Mouse (Mus musculus): Measurements from ENCODE around the gene Kcna2. TPM values are rescaled to one million over a fixed set of nuclear protein-coding genes. Genes with fewer than 3 reads are reported as not detected.

Kcna2 gene
- polyA plus RNA-seq, 1 experiment from 2014 or later: 0.05 TPM

DNA sequence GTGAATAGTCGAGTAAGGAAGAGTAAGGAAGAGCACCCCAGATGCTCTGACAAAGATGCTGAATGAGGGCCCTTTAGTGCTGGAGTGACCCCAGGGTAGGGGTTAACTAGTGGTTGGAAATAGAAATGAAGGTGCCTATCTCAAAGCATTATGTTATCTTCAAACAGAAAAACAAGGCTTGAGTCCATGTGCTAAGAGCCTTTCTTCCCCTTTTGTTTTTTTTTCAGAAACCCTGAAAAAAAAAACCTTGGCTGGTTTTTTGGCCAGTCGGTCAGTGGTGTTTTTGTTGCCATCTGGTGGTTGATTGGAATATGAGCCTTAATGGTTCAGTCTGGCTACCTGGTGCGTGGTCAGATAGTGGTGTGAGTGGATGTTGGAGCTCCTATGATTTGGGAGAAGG is 19.7 kb upstream of the Kcna2 start:
- H3K9me3 ChIP-seq: no peaks in the 10 kb centered on the region
- ATAC-seq (ENCODE audit: extremely low read depth, insufficient number of reproducible peaks, low FRiP score, low TSS enrichment): no peak
- H3K4me2 ChIP-seq: no peak overlapping the region
- WGBS: 23% methylated on average over 3 of the region's 3 CpGs
- H3K27ac ChIP-seq (replicated peaks): no peak overlapping the region
- no peaks in the 10 kb centered on the region for H3K27me3 ChIP-seq (replicated peaks)
- no peak overlapping the region for H3K9ac ChIP-seq
- no peak overlapping the region for H3K4me3 ChIP-seq
- H3K4me1 ChIP-seq: 0 out of 2 replicates have a peak, but pooled peaks cover 4% of the 10 kb centered on the region
- no peaks in the 10 kb centered on the region for H3K36me3 ChIP-seq

DNA sequence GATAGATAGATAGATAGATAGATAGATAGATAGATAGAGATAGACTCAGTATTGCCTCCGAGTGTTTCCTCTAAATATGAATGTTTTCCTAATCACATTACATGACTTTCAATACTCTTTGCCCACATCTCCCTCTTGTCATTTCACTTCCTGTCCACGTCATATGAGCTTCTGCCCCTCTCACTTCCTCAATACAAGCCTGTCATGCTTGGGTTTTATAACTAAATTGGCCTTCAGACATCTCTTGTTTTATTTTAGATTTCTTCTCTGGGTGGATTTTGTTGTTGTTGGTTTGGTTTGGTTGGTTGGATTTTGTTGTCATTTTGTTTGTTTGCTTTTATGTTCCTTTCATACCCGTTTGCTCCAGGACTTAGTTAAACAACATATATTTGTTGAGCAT is 16.4 kb upstream of the Kcna2 start:
- H3K4me3 ChIP-seq: no peak overlapping the region
- no peak overlapping the region for H3K9ac ChIP-seq
- no peak overlapping the region for H3K4me2 ChIP-seq
- no peak for ATAC-seq (ENCODE audit: extremely low read depth, insufficient number of reproducible peaks, low FRiP score, low TSS enrichment)
- no peaks in the 10 kb centered on the region for H3K4me1 ChIP-seq
- no peaks in the 10 kb centered on the region for H3K9me3 ChIP-seq
- WGBS: 79% methylated on average over 3 of the region's 3 CpGs
- H3K27ac ChIP-seq (replicated peaks): no peak overlapping the region
- no peaks in the 10 kb centered on the region for H3K27me3 ChIP-seq (replicated peaks)
- H3K36me3 ChIP-seq: no peaks in the 10 kb centered on the region

DNA sequence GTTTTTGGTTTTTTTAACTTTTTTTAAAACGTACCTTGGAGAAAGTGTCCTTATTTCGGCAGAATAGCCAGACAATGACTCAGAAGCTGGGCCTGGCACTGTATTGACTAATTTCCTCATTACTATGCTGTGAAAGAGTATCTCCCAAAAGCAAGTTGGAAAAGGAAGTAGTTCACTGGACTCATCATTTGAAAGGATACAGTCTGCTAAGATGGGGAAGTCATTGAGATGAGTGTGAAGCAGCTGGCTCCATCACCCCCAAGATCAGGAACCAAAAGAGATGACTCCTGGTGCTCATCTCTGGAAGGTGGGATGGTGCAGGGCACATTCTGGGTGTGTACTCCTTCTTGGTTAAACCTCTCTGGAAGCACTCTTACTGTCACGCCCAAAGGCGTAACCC is 13.5 kb upstream of the Kcna2 start:
- WGBS: 72% methylated on average over 4 of the region's 4 CpGs
- Histone ChIP-seq H3K27ac (replicated peaks) (no peak overlapping the region), H3K36me3 (no peaks in the 10 kb centered on the region), H3K4me1 (no peaks in the 10 kb centered on the region), H3K4me3 (no peak overlapping the region), H3K9ac (no peak overlapping the region), H3K4me2 (no peak overlapping the region), H3K9me3 (no peaks in the 10 kb centered on the region), H3K27me3 (replicated peaks) (peaks cover 13% of the 10 kb centered on the region; the same call in 1 of the 2 replicates)
- no peak for ATAC-seq (ENCODE audit: extremely low read depth, insufficient number of reproducible peaks, low FRiP score, low TSS enrichment)

DNA sequence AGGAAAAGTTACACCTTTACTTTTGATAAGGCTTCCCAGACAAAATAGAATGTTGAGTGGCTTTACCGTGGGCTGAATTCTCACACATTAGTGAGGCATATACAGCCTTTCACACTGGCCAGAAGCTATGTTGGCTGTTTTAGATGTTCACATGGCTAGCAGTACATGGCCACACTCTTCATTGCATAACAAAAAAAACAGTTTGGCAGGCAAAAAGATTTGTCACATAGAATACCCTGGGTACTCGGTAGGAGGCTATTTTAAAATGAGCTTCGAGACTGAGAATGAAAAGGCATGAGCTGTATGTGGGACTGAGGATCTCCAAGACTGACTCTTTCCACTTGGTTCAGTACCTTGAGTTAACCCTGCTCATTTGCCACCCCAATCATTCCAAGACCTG is 12.1 kb upstream of the Kcna2 start:
- H3K4me3 ChIP-seq: no peak overlapping the region
- H3K9me3 ChIP-seq: no peaks in the 10 kb centered on the region
- no peak overlapping the region for H3K9ac ChIP-seq
- H3K27ac ChIP-seq (replicated peaks): no peak overlapping the region
- no peaks in the 10 kb centered on the region for H3K36me3 ChIP-seq
- peaks cover 13% of the 10 kb centered on the region; the same call in 1 of the 2 replicates for H3K27me3 ChIP-seq (replicated peaks)
- no peak overlapping the region for H3K4me2 ChIP-seq
- 68% methylated on average over 3 of the region's 3 CpGs for WGBS
- ATAC-seq (ENCODE audit: extremely low read depth, insufficient number of reproducible peaks, low FRiP score, low TSS enrichment): no peak
- H3K4me1 ChIP-seq: no peaks in the 10 kb centered on the region

DNA sequence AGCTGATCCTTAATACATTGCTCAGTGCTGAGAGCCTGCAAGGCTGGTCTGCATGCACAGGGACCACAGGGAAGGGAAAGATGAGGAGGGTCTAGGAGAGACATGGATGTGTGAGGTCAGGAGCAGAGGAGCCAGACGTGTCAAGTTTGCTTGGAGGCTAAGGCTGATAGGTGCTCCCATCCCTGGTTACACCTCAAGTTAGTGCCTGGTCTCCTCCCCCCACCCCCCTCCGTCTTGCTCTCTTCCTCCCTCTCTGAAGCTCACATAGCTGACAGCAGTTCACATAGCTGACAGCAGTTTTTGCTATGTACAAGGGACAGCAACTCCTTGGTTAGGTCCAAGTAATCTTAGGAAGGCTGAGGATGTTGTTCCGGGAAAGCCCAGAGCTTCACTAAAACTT is 11.5 kb upstream of the Kcna2 start:
- Histone ChIP-seq H3K4me1 (no peaks in the 10 kb centered on the region), H3K4me2 (no peak overlapping the region), H3K27ac (replicated peaks) (no peak overlapping the region), H3K27me3 (replicated peaks) (peaks cover 16% of the 10 kb centered on the region; the same call in 1 of the 2 replicates), H3K36me3 (no peaks in the 10 kb centered on the region), H3K4me3 (no peak overlapping the region), H3K9ac (no peak overlapping the region), H3K9me3 (no peaks in the 10 kb centered on the region)
- ATAC-seq (ENCODE audit: extremely low read depth, insufficient number of reproducible peaks, low FRiP score, low TSS enrichment): no peak
- WGBS: 36% methylated on average over 3 of the region's 3 CpGs

DNA sequence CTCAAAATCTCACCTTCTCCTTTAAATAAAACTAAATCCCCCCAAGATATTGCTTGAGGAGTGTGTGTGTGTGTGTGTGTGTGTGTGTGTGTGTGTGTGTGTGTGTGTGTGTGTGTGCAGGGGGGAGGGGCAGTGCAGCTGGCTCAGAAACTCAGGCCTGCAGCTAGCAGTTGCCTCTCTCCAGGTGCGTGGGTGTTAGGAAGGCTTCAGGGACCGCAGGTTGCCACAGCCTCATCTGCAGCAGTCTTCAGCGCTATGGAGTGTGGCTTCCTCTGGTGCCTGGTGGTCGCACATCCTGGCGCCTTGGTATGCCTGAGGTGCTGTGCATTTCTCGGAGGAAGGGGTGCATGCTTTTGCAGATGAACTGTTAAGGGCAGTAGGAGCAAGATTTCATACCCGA is 10.9 kb upstream of the Kcna2 start:
- 58% methylated on average over 7 of the region's 7 CpGs for WGBS
- Histone ChIP-seq H3K9me3 (no peaks in the 10 kb centered on the region), H3K27ac (replicated peaks) (no peak overlapping the region), H3K4me1 (no peaks in the 10 kb centered on the region), H3K36me3 (no peaks in the 10 kb centered on the region), H3K4me3 (no peak overlapping the region), H3K4me2 (no peak overlapping the region), H3K27me3 (replicated peaks) (peaks cover 20% of the 10 kb centered on the region), H3K9ac (no peak overlapping the region)
- ATAC-seq (ENCODE audit: extremely low read depth, insufficient number of reproducible peaks, low FRiP score, low TSS enrichment): no peak

DNA sequence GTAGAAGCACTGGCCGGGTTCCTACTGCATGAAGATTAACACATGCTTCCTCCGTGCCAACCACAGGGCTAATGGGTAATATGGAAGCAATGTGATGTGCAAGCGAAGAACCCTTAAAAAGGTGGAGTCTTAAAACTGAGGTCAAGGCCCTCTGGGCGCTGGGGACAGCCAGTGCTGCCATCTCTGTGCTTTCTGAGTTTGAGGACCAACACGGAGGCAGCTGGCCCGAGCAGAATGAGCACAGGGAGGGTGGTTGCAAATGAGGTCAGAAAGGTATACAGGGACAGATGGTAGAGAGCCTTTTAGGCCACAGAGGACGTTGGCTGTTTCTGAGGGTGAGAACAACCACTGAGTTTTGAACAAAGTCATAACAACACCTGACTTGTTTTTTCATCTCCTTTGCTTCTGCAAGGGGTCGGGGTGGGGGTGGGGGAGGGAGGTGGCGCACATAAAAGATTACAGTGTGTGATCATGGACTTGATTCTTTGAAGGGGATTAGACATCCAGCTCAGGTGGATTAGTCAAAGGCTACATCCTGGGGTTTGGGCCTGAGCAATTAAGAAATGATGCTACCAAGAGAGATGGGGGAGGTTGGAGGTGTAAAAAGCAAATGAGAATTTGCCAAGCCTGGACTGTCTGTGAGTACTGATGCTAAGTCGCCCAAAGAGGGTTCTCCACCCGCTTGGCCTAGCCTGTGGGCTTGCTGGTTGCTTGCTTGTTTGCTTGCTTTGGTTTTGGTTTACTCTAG is 10.4 kb upstream of the Kcna2 start:
- Histone ChIP-seq H3K27me3 (replicated peaks) (peaks cover 25% of the 10 kb centered on the region), H3K4me1 (no peaks in the 10 kb centered on the region), H3K4me3 (no peak overlapping the region), H3K27ac (replicated peaks) (no peak overlapping the region), H3K9me3 (no peaks in the 10 kb centered on the region), H3K4me2 (no peak overlapping the region), H3K9ac (no peak overlapping the region), H3K36me3 (no peaks in the 10 kb centered on the region)
- 62% methylated on average over 11 of the region's 11 CpGs for whole genome bisulfite sequencing
- no peak for ATAC-seq (ENCODE audit: extremely low read depth, insufficient number of reproducible peaks, low FRiP score, low TSS enrichment)

DNA sequence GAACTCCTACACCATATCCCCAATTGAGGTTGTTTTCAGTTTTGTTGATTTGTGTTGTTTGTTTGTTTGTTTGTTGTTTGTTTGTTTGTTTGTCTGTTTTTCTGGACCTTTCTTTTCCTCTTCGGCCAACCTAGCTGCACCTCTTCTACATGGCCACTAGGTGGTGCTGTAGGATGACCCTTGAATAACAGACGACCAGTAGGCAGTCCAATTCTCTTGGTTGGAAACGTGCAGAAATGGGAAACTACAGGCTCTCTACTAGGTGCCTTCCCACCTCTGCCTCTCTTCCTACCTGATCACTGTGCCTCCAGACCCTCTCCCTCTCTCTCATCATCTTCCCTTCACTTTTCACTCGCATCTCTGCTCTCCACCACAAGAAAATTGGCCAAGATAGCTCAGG is 6.9 kb upstream of the Kcna2 start:
- Histone ChIP-seq H3K4me1 (no peaks in the 10 kb centered on the region), H3K9me3 (no peaks in the 10 kb centered on the region), H3K36me3 (no peaks in the 10 kb centered on the region), H3K27me3 (replicated peaks) (peaks cover 55% of the 10 kb centered on the region), H3K4me3 (no peak overlapping the region), H3K4me2 (no peak overlapping the region), H3K9ac (no peak overlapping the region), H3K27ac (replicated peaks) (no peak overlapping the region)
- ATAC-seq (ENCODE audit: extremely low read depth, insufficient number of reproducible peaks, low FRiP score, low TSS enrichment): no peak
- 5% methylated on average over 4 of the region's 4 CpGs for WGBS

DNA sequence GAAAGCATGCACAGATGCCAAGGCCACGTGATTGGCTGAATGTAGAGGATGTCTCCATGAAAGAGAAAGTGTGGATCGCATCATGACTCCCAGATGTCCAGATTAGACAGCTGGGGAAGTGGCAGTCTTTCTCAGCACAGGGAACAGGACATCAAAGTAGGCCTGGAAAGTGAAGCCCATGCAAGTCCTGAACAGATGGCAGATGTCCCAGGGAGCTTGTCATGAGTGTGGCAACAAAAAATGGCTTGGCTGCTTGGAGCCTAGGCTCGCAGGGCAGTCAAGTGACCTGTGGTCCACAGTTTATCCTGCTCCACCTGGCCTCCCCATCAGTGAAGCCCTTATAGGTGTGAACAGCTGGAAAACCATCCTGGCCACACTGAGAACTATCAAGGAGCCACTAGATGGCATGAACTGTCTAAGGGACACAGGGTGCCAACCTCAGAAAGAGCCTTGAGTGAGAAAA is 4.6 kb upstream of the Kcna2 start:
- Histone ChIP-seq H3K4me3 (no peak overlapping the region), H3K9me3 (no peaks in the 10 kb centered on the region), H3K36me3 (no peaks in the 10 kb centered on the region), H3K27ac (replicated peaks) (no peak overlapping the region), H3K27me3 (replicated peaks) (peaks cover 74% of the 10 kb centered on the region), H3K4me2 (no peak overlapping the region), H3K9ac (no peak overlapping the region), H3K4me1 (peaks cover 8% of the 10 kb centered on the region)
- WGBS: 62% methylated on average over 3 of the region's 3 CpGs
- no peak for ATAC-seq (ENCODE audit: extremely low read depth, insufficient number of reproducible peaks, low FRiP score, low TSS enrichment)

DNA sequence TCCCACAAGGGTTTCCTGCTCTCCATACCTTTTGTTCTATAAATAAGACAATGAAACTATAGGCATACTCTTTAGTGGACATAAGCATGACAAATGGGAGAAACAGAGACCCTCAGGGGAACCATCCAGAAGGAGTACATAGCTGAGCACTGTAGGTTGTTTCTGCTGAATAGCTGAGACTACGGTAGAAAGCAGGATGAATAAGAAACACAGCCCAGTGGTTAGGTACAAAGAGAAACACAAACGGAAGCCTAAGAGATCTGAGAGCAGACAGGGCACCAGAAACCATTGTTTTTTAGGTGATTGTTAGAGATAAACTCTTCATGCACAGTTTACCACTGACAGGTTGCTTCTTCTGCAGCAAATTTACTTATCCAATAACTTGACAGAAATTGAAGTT is 1.1 kb upstream of the Kcna2 start:
- ATAC-seq (ENCODE audit: extremely low read depth, insufficient number of reproducible peaks, low FRiP score, low TSS enrichment): no peak
- Histone ChIP-seq H3K4me1 (peaks cover 18% of the 10 kb centered on the region), H3K27me3 (replicated peaks) (peaks cover 95% of the 10 kb centered on the region), H3K4me3 (no peak overlapping the region), H3K4me2 (no peak overlapping the region), H3K9me3 (no peaks in the 10 kb centered on the region), H3K27ac (replicated peaks) (no peak overlapping the region), H3K9ac (no peak overlapping the region), H3K36me3 (no peaks in the 10 kb centered on the region)
- WGBS: 55% methylated on average over 2 of the region's 2 CpGs

DNA sequence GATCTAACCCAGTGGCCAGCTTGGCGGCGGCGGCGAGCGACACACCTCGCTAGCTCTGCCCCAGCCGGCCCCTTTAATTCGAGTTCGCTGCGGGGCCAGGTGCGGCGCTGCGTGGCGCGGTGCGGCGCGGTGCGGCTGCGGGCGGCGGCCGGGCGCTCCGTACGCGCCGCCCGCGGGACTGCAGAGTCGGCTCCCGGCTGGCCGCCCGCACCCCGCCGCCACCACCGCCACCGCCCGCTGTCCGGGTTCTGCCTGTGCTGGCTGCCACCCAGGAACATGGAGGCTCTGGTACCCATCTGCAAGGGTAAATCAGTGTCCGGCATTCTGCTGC is 475 bp downstream of the Kcna2 start:
- H3K4me2 ChIP-seq: peak overlapping the region; percentile 99
- no peak for ATAC-seq (ENCODE audit: extremely low read depth, insufficient number of reproducible peaks, low FRiP score, low TSS enrichment)
- under 1% methylated on average over 41 of the region's 41 CpGs for WGBS
- no peak overlapping the region for H3K27ac ChIP-seq (replicated peaks)
- no peaks in the 10 kb centered on the region for H3K9me3 ChIP-seq
- H3K4me1 ChIP-seq: peaks cover 18% of the 10 kb centered on the region
- peak overlapping the region; percentile 64 for H3K4me3 ChIP-seq
- H3K27me3 ChIP-seq (replicated peaks): peaks cover 95% of the 10 kb centered on the region
- H3K9ac ChIP-seq: peak overlapping the region; percentile 74
- H3K36me3 ChIP-seq: no peaks in the 10 kb centered on the region

All from heart, embryonic 13.5 days (tissue).